Mouse (Mus musculus): ENCODE results near the gene Tmem184b. TPM values are rescaled to one million over a fixed set of nuclear protein-coding genes. Genes with fewer than 3 reads are reported as not detected.

Tmem184b gene
- polyA plus RNA-seq, 1 experiment = 71.0 TPM

DNA sequence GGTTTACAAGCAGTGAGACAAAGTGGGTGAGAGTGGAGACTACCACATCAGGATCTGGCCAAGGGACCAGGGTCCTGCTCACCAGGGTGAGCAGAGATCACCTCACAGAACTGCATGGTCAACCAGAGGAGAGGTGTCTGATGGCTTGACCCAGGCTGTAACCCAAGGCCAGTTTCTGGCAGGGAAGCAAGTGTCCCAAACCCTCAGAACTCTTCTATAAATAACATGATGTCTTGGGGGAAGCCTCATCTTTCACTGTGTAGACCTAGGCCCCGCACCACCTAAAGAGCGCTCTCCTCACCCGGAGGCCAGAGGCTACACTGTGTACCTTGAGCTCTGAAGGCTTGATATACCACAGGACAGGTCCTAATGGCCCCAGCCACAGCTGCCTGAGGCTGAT, 14.0 kb upstream of the Tmem184b start:
- no peaks in the 10 kb centered on the region for H3K4me1 ChIP-seq (ENCODE audit: control insufficient read depth, insufficient read depth, insufficient read length, low read length)
- no peak overlapping the region for H3K27ac ChIP-seq (replicated peaks; ENCODE audit: low read depth, low read length)
- H3K4me3 ChIP-seq (ENCODE audit: insufficient read depth, low read depth, low read length) = no peak overlapping the region

DNA sequence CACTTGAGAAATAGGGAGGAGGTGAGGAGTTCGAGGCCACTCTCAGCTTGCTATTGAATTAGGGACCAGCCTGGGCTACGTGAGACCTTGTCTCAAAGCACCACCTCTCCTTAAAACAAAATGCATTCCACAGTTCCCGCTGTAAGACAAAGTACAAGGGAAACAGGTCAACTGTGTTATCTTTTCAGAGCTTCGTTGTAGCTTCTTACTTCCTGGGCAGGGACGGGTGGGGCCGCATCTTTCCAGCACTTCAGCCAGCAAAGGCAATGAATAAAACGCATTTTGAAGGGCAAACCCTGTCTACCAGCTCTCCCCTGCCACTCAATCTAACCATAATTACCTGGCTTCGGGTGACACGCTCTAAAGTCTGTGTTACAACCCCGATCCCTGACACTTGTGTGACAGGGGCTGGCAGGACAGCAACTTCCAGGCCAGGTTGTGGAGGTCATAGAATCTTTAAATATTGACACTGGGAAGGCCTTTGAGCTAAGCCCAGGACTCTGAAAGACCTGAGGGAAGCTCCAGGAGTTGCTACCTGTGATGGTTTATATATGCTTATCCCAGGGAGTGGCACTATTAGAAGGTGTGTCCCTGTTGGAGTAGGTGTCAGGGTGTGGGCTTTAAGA, 13.2 kb upstream of the Tmem184b start:
- Histone ChIP-seq H3K4me1 (ENCODE audit: control insufficient read depth, insufficient read depth, insufficient read length, low read length) (no peaks in the 10 kb centered on the region), H3K27ac (replicated peaks; ENCODE audit: low read depth, low read length) (no peak overlapping the region)

DNA sequence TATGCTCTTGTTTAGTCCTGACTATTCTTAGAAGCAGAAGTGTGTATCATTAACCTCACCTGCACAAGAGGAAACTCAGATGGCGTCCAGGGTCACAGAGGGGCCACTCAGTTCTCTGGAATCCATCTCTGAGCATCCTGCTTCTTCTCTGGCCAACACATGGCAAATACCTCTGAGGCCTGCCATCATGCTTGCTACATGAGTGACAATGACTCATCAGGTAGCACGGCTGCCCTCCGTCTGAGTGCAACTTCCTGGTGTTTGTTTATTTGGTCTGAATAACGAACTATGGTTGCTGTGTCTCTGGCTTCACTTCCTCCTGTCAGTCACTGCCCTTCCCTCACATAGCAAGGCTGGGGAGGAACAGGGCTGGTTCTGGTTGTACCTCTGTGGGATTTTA, 11.1 kb upstream of the Tmem184b start:
- Histone ChIP-seq H3K4me3 (ENCODE audit: insufficient read depth, low read depth, low read length) (no peak overlapping the region), H3K4me1 (ENCODE audit: control insufficient read depth, insufficient read depth, insufficient read length, low read length) (no peaks in the 10 kb centered on the region), H3K27ac (replicated peaks; ENCODE audit: low read depth, low read length) (no peak overlapping the region)

More for the DNA sequence above, 13.2 kb upstream of the Tmem184b start:
- no peak overlapping the region for H3K4me3 ChIP-seq (ENCODE audit: insufficient read depth, low read depth, low read length)

DNA sequence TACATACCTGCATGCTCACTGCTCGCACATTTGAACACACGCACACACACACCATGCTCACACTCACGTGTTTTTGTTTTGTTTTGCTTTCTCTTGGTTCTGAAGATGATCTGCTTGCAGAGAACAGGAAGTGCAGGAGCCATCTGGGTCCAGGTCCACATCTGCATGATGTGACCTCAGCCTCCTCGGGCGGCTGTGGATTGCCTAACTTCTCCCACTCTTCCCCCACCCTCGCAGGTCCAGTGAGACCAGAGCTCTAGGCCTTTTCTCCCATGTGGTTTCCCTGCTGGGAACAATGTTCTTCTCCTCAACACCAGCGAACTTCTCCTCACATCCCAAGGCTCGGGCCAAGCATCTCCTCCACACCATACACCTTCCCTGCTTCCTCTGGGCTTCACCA, 10.4 kb upstream of the Tmem184b start:
- H3K4me1 ChIP-seq (ENCODE audit: control insufficient read depth, insufficient read depth, insufficient read length, low read length) = no peaks in the 10 kb centered on the region
- H3K27ac ChIP-seq (replicated peaks; ENCODE audit: low read depth, low read length) = no peak overlapping the region
- no peak overlapping the region for H3K4me3 ChIP-seq (ENCODE audit: insufficient read depth, low read depth, low read length)

DNA sequence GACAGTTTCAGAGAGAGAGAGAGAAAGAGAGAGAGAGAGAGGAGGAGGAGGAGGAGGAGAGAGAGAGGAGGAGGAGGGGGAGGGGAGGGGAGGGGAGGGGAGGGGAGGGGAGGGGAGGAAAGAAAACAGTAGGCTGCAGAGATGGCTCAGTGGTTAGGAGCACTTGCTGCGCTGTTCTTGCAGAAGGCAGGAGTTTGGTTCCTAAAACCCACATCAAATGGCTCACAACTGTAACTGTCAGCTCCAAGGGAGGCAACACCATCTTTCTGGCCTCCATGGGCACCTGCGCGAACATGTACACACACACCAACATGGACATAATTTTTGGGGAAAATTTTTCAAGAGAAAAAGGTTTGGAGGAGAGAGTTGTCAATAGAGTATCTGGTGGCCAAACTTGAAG, 9.8 kb upstream of the Tmem184b start:
- Histone ChIP-seq H3K4me3 (ENCODE audit: insufficient read depth, low read depth, low read length) (no peak overlapping the region), H3K27ac (replicated peaks; ENCODE audit: low read depth, low read length) (no peak overlapping the region)

DNA sequence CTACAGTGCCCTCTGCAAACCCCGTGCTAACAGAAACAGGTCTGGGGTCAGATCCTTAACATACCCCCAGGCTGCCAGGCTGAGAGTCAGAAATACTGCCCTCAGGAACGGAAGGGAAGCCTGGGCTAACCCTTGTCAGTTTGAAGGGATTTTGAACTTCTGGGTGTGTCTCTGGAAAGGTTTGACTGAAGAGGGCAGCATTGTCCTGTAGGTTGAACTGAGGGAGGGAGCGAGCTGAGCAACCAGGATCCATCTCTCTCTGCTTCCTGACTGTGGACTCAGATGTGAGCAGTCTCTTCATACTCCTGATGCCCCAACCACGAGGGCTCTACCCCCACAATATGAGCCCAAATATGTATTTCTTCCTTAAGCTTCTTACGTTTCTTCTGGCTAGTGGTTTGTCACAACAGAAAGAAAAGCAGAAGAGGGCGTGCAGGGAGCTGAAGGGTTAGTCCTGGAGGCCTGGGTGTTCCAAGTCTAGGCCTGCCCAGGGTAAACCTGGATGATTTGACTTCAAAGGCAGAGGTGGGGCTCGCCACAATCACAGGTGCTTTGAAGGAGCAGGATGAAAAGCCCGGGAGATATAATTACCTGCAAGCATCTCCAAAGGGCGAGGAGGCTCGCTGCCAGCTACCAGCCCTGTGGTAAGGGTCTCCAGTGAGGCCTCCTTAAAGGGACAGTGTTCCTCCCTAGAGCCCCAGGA, 8.1 kb upstream of the Tmem184b start:
- Histone ChIP-seq H3K4me3 (ENCODE audit: insufficient read depth, low read depth, low read length) (no peak overlapping the region), H3K4me1 (ENCODE audit: control insufficient read depth, insufficient read depth, insufficient read length, low read length) (no peaks in the 10 kb centered on the region), H3K27ac (replicated peaks; ENCODE audit: low read depth, low read length) (no peak overlapping the region)

More for the DNA sequence above, 9.8 kb upstream of the Tmem184b start:
- no peaks in the 10 kb centered on the region for H3K4me1 ChIP-seq (ENCODE audit: control insufficient read depth, insufficient read depth, insufficient read length, low read length)

DNA sequence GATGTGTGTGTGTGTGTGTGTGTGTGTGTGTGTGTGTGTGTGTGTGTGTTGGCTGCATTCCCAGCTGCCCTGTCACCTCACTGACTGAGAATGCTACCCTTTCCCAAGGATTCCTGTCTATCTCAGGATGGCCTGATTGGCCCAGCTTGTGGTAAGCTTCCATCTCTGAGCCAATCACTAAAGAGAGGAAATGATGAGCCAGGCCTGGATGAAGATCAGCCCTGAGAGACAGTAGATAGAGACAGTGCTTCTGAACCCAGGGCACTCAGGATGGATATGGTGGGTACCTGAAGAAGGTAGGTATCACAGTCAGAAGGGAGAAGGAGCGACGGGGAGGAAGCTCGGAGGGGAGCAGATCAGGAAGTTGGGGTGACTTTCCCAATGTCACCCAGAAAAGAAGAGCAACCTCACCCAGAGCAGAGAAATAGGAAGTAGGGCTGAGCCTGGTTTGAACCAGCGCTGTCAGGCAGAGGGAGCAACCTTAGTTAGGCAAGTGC, 5.8 kb upstream of the Tmem184b start:
- Histone ChIP-seq H3K4me3 (ENCODE audit: insufficient read depth, low read depth, low read length) (no peak overlapping the region), H3K27ac (replicated peaks; ENCODE audit: low read depth, low read length) (0 out of 2 replicates have a peak overlapping the region, but pooled peaks have one; percentile 5), H3K4me1 (ENCODE audit: control insufficient read depth, insufficient read depth, insufficient read length, low read length) (no peaks in the 10 kb centered on the region)

DNA sequence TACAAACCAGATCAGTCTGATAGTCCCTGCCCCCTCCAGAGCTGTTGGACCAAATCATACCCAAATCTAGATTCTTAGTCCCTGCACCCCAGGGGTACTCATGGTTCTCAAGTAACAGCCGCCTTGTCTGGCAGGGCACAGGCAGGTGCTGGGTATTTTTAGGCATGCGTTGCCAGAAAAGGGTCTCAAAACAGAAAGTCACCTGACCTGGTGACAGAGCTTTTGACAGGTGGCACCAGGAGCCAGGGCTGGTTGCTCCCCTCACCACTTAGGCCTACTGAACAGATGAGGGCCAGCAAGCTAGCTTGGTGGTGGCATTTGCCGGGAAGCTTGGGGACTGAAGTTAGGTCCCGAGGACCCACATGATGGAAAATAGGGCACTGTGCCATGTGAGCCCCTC, 3.2 kb upstream of the Tmem184b start:
- Histone ChIP-seq H3K27ac (replicated peaks; ENCODE audit: low read depth, low read length) (no peak overlapping the region), H3K4me3 (ENCODE audit: insufficient read depth, low read depth, low read length) (no peak overlapping the region), H3K4me1 (ENCODE audit: control insufficient read depth, insufficient read depth, insufficient read length, low read length) (peaks cover 7% of the 10 kb centered on the region; the same call in 1 of the 2 replicates)

DNA sequence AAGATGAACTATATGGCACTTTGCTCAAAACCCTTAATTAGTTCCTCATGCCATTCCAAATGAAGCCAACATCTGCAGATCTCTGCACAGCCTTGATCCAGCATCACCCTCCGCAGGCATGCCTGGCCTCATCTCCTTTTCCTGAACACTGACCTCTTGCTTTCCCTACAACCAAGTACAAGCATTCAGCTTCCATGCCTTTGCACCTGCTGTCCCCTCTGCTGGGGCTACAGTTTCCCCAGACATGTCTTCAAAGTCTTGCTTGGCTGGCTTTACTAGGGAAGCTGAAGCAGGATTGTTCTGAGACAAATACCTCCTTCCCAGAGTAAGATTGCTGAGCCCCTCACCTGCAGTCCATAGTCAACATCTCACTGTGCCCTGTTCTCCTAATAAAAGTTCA, 908 bp upstream of the Tmem184b start:
- Histone ChIP-seq H3K4me3 (ENCODE audit: insufficient read depth, low read depth, low read length) (no peak overlapping the region), H3K4me1 (ENCODE audit: control insufficient read depth, insufficient read depth, insufficient read length, low read length) (peaks cover 27% of the 10 kb centered on the region), H3K27ac (replicated peaks; ENCODE audit: low read depth, low read length) (no peak overlapping the region)

DNA sequence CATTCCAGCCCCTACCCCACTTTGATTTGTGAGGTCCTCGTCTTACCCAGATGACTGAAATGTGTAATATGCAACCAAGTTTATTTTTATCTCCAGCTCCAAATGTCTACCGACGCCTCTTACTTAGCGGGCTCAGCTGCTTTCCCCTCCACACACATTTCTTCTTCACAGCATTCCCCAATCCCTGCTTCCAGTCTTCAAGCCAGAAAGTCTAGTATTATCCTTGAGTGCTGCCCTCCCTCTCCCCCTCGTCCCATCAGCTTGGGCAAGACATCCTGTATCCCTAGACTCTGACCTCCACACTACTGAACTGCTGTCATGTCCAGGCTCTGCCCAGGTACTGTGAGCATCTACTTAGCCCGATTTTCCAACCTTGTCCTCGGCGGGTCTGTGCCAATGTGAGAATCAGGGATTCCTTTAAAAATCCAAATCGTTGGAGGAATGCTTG, 418 bp upstream of the Tmem184b start:
- H3K4me3 ChIP-seq (ENCODE audit: insufficient read depth, low read depth, low read length) = peak overlapping the region; percentile 94
- peaks cover 31% of the 10 kb centered on the region for H3K4me1 ChIP-seq (ENCODE audit: control insufficient read depth, insufficient read depth, insufficient read length, low read length)
- H3K27ac ChIP-seq (replicated peaks; ENCODE audit: low read depth, low read length) = peak overlapping the region; percentile 93

DNA sequence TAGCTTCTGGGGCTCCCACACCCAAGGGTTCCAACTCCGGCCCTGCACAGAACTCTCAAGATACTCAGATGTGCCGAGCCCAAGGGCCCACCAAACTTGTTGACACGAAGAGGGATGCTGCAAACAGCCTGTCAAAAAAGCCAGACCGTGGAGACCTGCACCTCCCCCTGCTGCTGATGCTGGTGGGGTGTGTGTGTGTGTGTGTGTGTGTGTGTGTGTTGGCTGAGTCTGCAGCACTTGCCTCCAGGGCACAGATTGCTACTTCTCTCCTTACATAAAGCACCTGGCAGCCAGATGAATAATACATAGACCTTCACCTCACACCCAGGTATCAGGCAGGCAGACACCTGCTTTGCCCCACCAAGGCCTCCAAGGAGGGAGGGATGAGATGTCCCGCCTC, 1.2 kb downstream of the Tmem184b start:
- Histone ChIP-seq H3K27ac (replicated peaks; ENCODE audit: low read depth, low read length) (no peak overlapping the region; the same call in 1 of the 2 replicates), H3K4me1 (ENCODE audit: control insufficient read depth, insufficient read depth, insufficient read length, low read length) (peaks cover 41% of the 10 kb centered on the region), H3K4me3 (ENCODE audit: insufficient read depth, low read depth, low read length) (peak overlapping the region; percentile 94)

DNA sequence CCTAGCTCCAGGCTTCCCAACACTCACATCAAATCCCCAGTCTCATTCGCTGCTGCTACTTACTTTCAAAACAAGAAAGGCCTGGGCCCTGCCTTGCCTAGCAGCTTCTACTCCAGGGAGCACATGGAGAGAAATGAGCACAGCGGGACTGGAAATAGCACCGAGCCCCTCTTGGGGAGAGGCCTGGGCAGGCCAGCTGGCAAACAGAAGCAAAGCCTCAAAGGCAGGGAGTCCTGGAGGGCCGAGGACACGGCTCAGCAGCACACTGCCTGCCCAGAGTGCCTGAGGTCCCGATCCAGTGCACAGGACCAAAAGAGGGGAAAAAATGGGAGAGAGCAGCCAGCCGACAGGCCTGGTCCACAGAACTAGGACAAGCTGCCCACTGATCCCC, 2.4 kb downstream of the Tmem184b start:
- peak overlapping the region; percentile 89 for H3K27ac ChIP-seq (replicated peaks; ENCODE audit: low read depth, low read length)
- peaks cover 41% of the 10 kb centered on the region for H3K4me1 ChIP-seq (ENCODE audit: control insufficient read depth, insufficient read depth, insufficient read length, low read length)

DNA sequence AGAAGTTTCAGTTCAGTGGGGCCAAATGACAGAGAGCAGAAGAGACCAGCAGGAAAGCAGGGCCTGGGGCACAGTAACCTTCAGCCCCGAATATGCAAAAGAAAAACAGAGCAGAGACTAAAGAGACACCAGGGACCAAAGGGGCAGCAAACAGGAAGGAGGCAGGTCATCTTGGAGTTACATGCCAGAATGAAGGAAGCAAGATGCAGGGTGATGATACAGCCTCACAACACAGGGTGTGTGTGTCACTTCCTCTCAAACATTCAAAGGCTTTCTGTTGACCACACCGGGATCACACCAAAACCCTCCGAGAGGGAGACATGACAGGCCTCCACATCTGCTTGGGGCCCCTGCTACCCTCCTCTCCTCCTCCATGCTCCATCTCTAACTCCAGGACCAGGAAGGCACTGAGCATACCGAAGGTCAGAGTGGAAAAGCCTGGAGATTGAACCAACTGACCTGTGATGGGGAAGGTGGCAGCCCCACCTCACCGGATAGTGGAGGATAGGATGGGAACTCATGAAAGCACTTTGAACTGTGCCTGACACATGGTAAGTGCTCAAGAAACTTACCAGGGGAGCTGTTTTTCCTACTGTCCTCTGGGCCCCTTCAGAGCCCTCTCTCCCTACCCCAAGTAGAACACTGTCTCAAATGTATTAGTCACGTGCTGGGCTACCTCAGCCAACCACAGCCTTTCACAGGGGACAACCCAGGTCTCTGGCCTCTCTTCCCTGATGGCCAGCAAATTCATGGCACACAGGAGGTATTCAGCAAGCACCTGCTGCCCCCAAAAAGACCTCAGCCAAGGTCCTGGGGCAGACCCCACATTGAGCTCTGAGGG, 3.0 kb downstream of the Tmem184b start:
- Histone ChIP-seq H3K4me3 (ENCODE audit: insufficient read depth, low read depth, low read length) (peak overlapping the region; percentile 43), H3K27ac (replicated peaks; ENCODE audit: low read depth, low read length) (peak overlapping the region; percentile 89), H3K4me1 (ENCODE audit: control insufficient read depth, insufficient read depth, insufficient read length, low read length) (peaks cover 42% of the 10 kb centered on the region)

More for the DNA sequence above, 2.4 kb downstream of the Tmem184b start:
- peak overlapping the region; percentile 43 for H3K4me3 ChIP-seq (ENCODE audit: insufficient read depth, low read depth, low read length)

DNA sequence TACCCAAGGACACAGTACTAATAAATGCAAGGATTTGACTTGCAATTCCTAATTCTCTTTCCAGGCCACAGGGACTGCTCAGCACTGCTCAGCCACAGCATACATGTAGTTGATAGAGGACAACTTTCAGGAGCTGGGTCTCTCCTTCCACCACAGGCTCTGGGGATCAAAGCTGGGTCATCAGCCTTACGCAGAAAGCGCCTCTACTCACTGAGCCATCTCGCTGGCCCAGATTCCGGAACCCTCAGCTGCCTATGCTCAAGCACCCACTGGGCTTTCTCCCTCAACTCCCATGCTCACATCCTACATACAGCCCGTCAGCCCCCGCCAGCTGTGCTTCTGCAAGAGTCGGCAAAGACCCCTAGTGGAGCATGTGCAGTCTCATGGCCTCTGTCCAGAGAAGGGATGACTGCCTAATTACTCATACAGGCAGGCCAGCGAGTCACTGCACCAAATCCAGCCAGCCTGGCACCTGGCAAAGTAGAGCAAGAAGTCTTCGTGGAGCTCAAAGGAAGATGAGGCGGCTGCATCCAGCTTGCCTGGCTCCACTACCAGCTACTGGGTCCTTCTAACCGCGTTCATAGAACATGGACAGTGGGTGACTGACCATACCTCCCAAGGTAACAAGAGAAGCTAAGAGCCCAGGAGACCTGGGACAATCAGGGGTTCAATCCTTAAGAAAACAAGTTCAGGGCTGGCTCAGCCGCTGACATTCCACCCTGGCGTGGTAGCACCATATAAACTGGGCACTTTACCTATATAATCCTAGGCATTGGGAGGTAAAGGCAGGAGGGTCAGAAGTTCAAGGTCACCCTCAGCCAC, 3.9 kb downstream of the Tmem184b start:
- peaks cover 47% of the 10 kb centered on the region for H3K4me1 ChIP-seq (ENCODE audit: control insufficient read depth, insufficient read depth, insufficient read length, low read length)
- peak overlapping the region; percentile 43 for H3K4me3 ChIP-seq (ENCODE audit: insufficient read depth, low read depth, low read length)
- peak overlapping the region; percentile 89 for H3K27ac ChIP-seq (replicated peaks; ENCODE audit: low read depth, low read length)
